Mouse (Mus musculus) heart, adult 2 months (tissue): ENCODE results near the gene Arhgef17. TPM values are rescaled to one million over a fixed set of nuclear protein-coding genes. Genes with fewer than 3 reads are reported as not detected.

Experiments
- DNase-seq, 2 experiments: peaks; one replicate each; pipeline ENCODE4 v3.0.0; 2021
- H3K27ac ChIP-seq: fragments of 200-600 bp; 2 replicates; pipeline ENCODE4 v1.8.1; 2022
- H3K27me3 ChIP-seq: fragments of 200-500 bp; 2 replicates; pipeline ENCODE4 v1.6.1; 2012; ENCODE audit warnings: mild to moderate bottlenecking, low read length, inconsistent platforms, mixed read lengths; ENCODE audit not compliant: control insufficient read depth, insufficient read depth
- H3K36me3 ChIP-seq: fragments of 200-500 bp; 2 replicates; pipeline ENCODE4 v1.6.1; 2012; ENCODE audit warnings: low read length, inconsistent platforms; ENCODE audit not compliant: control insufficient read depth, insufficient read depth
- H3K4me1 ChIP-seq: fragments of 200-500 bp; 2 replicates; pipeline ENCODE4 v1.6.1; 2011; ENCODE audit warnings: low read length; ENCODE audit not compliant: control insufficient read depth, insufficient read depth
- H3K4me3 ChIP-seq: fragments of 200-600 bp; 2 replicates; pipeline ENCODE4 v1.8.1; 2022
- H3K79me2 ChIP-seq: fragments of 200-500 bp; replicated peaks from 2 replicates; pipeline ENCODE4 v1.6.1; 2012; ENCODE audit warnings: mild to moderate bottlenecking, inconsistent platforms, low read length, moderate library complexity, mixed read lengths; ENCODE audit not compliant: control insufficient read depth, insufficient read depth
- H3K9ac ChIP-seq: fragments of 200-500 bp; 2 replicates; pipeline ENCODE4 v1.6.1; 2012; ENCODE audit warnings: low read depth, mild to moderate bottlenecking, control low read depth, inconsistent platforms, low read length, mixed read lengths
- CTCF ChIP-seq: fragments of 200-600 bp; IDR thresholded peaks from 2 replicates; pipeline ENCODE4 v1.8.1; 2022; ENCODE audit warnings: antibody characterized with exemption, mild to moderate bottlenecking, moderate library complexity
- EP300 ChIP-seq: fragments of 200-500 bp; IDR thresholded peaks from 2 replicates; pipeline ENCODE4 v1.6.1; 2011; ENCODE audit warnings: low read depth, low read length, control low read depth; ENCODE audit not compliant: insufficient read depth
- POLR2A ChIP-seq: fragments of 200-500 bp; IDR thresholded peaks from 2 replicates; pipeline ENCODE4 v1.6.1; 2011; ENCODE audit warnings: mild to moderate bottlenecking, low read depth, low read length, control low read depth; ENCODE audit not compliant: insufficient read depth
- WGBS: fragments of 180-500 bp; shearing (Covaris S2); methylation state at CpG from one replicate; pipeline ENCODE4 v1.1.7; 2018; 5-methylcytosine and 5-hydroxymethylcytosine counted together
- intact Hi-C: fragments of 180-260 bp; cut with DNase I; formaldehyde crosslinking; loops from one replicate; pipeline ENCODE4 v1.15.1; 2025
- polyA plus RNA-seq: library from polyadenylated mRNA; depleted of rRNA; stranded (reverse); fragments of >200 nt; gene quantifications from 2 replicates; pipeline ENCODE4 v1.2.3, GENCODE M21; 2012
- total RNA-seq, 2 experiments: library from RNA; stranded (reverse); gene quantifications; 2 replicates each; pipeline ENCODE4 v1.2.3; 2021

Gene Arhgef17
- total and polyA plus RNA-seq, 3 experiments: 23.4 to 28.4 (median 26.2) TPM

GRCm38 (mm10) chr7:100968874-100969659 is 37.2 kb upstream of the Arhgef17 start:
- no peak overlapping the region for H3K4me3 ChIP-seq
- H3K36me3 ChIP-seq: no peaks in the 10 kb centered on the region
- H3K79me2 ChIP-seq: no peaks in the 10 kb centered on the region
- no peak overlapping the region for H3K27ac ChIP-seq
- DNase-seq: no peak
- H3K9ac ChIP-seq: no peak overlapping the region
- peaks cover 1% of the 10 kb centered on the region; the same call in 1 of the 2 replicates for H3K4me1 ChIP-seq
- intact Hi-C loops: no loop called here
- TF ChIP-seq POLR2A (no peak), EP300 (no peak), CTCF (no peak)
- H3K27me3 ChIP-seq: no peaks in the 10 kb centered on the region
- WGBS: 77% methylated on average over 10 of the region's 10 CpGs

- H3K36me3 ChIP-seq: no peaks in the 10 kb centered on the region
- TF ChIP-seq POLR2A (no peak), CTCF (no peak), EP300 (no peak)
- no peak overlapping the region for H3K4me3 ChIP-seq
- DNase-seq: no peak
- H3K4me1 ChIP-seq: peaks cover 1% of the 10 kb centered on the region; the same call in 1 of the 2 replicates
- H3K27ac ChIP-seq: no peak overlapping the region
- 93% methylated on average over 6 of the region's 6 CpGs for WGBS
- no peaks in the 10 kb centered on the region for H3K27me3 ChIP-seq
- H3K9ac ChIP-seq: no peak overlapping the region
- intact Hi-C loops: no loop called here
- H3K79me2 ChIP-seq: no peaks in the 10 kb centered on the region
These were observed 36.5 kb upstream of the Arhgef17 start for GRCm38 (mm10) chr7:100968376-100968775.

GRCm38 (mm10) chr7:100967850-100968249 is 35.9 kb upstream of the Arhgef17 start:
- H3K27me3 ChIP-seq: no peaks in the 10 kb centered on the region
- no peak overlapping the region for H3K4me3 ChIP-seq
- no peak for TF ChIP-seq POLR2A
- TF ChIP-seq EP300: no peak
- 86% methylated on average over 9 of the region's 9 CpGs for WGBS
- no peaks in the 10 kb centered on the region for H3K79me2 ChIP-seq
- peaks cover 3% of the 10 kb centered on the region; the same call in 1 of the 2 replicates for H3K4me1 ChIP-seq
- H3K27ac ChIP-seq: no peak overlapping the region
- no peak overlapping the region for H3K9ac ChIP-seq
- no peak for DNase-seq
- intact Hi-C loops: no loop called here
- no peaks in the 10 kb centered on the region for H3K36me3 ChIP-seq

GRCm38 (mm10) chr7:100966014-100966413 is 34.1 kb upstream of the Arhgef17 start:
- no peak for TF ChIP-seq POLR2A
- TF ChIP-seq CTCF: no peak
- no peak for TF ChIP-seq EP300
- H3K27ac ChIP-seq: no peak overlapping the region
- peaks cover 3% of the 10 kb centered on the region; the same call in 1 of the 2 replicates for H3K4me1 ChIP-seq
- no peaks in the 10 kb centered on the region for H3K79me2 ChIP-seq
- H3K27me3 ChIP-seq: no peaks in the 10 kb centered on the region
- H3K4me3 ChIP-seq: no peak overlapping the region
- WGBS: 65% methylated on average over 7 of the region's 7 CpGs
- H3K9ac ChIP-seq: no peak overlapping the region
- intact Hi-C loops: no loop called here
- DNase-seq: no peak
- no peaks in the 10 kb centered on the region for H3K36me3 ChIP-seq

GRCm38 (mm10) chr7:100965079-100965478 is 33.2 kb upstream of the Arhgef17 start:
- H3K27ac ChIP-seq: no peak overlapping the region
- intact Hi-C loops: loop anchor here (1.0 kb wide), 2 partner anchors 21 to 58 kb away; no protein-coding TSS in a partner anchor
- no peaks in the 10 kb centered on the region for H3K27me3 ChIP-seq
- peak; percentile 50 to 54 for DNase-seq
- 28% methylated on average over 4 of the region's 4 CpGs for WGBS
- no peaks in the 10 kb centered on the region for H3K79me2 ChIP-seq
- H3K9ac ChIP-seq: no peak overlapping the region
- 0 out of 2 replicates have a peak, but pooled peaks have one; percentile 58 for TF ChIP-seq EP300
- TF ChIP-seq CTCF: peak; percentile 100
- TF ChIP-seq POLR2A: no peak
- H3K4me3 ChIP-seq: no peak overlapping the region
- H3K36me3 ChIP-seq: no peaks in the 10 kb centered on the region
- peaks cover 3% of the 10 kb centered on the region; the same call in 1 of the 2 replicates for H3K4me1 ChIP-seq

GRCm38 (mm10) chr7:100964242-100964641 is 32.3 kb upstream of the Arhgef17 start:
- Histone ChIP-seq H3K36me3 (no peaks in the 10 kb centered on the region), H3K79me2 (no peaks in the 10 kb centered on the region), H3K4me1 (peaks cover 3% of the 10 kb centered on the region; the same call in 1 of the 2 replicates), H3K9ac (0 out of 2 replicates have a peak overlapping the region, but pooled peaks have one; percentile 25), H3K4me3 (no peak overlapping the region), H3K27ac (peak overlapping the region; percentile 17; the same call in 1 of the 2 replicates), H3K27me3 (no peaks in the 10 kb centered on the region)
- TF ChIP-seq EP300 (no peak), CTCF (no peak), POLR2A (no peak; the same call in none of the 2 replicates)
- intact Hi-C loops: no loop called here
- DNase-seq: peak; percentile 51 to 68
- 78% methylated on average over 6 of the region's 6 CpGs for WGBS
